Mouse (Mus musculus) thymus, postnatal 36 days (tissue): ENCODE results near the gene Epha2.

Source experiments
- DNase-seq, 2 experiments: peaks; one replicate each; pipeline ENCODE4 v3.0.0; 2022; ENCODE audit warnings: mixed read lengths in 2 of 2

Epha2 gene

GRCm38 (mm10) chr4:141334695-141335094 is 33.7 kb downstream of the Epha2 start:
- no peak for DNase-seq

DNA sequence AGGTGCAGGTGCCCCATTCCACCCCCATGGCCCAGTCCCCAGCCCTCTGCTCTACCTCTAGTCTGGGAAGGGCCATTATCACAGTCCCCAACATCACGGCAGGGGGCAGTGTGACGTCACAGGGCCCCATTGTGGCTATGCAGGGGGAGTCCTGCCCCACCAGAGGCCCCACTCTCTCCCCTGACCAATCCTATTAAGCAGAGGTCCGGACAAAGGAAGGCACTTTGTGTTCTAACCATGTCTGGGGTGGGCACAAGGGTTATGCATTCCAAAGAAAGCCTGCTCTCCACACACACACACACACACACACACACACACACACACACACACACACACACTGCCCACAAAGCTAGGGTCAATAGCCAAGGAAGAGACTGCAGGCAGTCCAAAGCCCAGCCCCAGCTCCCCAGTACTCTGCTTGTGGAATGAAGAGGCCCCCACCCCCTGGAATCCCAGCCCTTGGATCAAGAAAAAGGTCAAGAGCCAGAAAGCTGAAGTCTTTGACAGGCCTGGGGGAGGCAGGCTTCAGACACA is 34.3 kb downstream of the Epha2 start:
- no peak for DNase-seq

- no peak for DNase-seq
These were observed 35.2 kb downstream of the Epha2 start for GRCm38 (mm10) chr4:141336196-141336595.

DNA sequence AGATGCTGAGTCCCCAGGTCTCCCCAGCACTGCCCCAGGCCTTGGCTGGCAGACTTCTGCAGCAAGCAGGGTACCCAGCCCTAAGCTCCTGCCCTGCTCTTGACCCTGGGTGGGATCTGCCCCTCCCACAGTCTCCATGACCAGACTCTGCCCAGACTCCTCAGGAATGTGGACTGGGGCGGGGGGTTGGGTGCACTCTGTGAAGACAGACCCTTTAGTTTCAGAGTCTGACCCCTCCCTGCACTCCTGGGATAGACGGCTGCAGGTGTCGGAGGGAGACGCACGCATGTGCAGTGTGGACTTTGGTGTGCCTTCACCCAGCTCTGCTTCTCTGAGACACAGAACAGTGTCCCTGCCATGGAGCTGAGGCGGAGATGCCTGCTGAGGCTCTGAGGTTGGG is 36.9 kb downstream of the Epha2 start:
- no peak for DNase-seq

DNA sequence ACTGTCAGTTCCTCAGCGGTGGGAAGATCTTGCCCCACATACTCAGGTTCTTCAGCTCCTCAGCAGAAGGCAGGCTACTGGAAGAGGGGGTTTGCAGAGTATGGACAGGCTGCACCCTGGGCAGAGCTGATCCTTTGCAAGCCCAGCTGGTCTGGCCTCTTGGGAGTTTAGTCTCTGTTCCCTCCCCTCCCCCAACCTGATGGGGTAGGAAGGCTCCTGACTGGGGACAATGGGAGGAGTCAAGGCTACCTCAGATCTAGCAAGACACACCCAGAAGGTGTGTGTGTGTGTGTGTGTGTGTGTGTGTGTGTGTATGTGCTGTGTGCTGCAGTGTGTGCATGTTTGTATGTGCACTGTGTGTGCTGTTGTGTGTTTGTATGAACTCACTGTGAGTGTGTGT is 37.8 kb downstream of the Epha2 start:
- no peak for DNase-seq

- no peak for DNase-seq
These were observed 40.4 kb downstream of the Epha2 start for GRCm38 (mm10) chr4:141341477-141341876.

DNA sequence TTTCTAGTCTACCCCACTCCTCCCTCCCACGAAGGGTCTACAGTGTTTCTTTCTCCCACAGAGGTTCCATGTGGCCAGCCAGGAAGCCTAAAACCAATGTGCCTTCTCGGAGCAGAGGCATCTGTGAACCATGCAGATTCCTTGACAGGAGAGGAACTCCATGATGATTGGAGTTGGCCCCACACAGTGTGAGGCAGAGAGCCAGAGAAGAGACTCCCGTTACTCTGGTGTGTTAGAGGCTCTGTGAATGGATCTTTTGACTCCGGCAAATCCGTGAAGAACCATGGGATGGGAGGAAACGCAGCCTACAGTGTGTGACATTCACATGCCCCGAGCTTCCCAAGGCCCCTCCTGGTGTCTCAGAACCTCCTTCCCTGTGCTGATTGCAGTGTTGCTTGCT is 42.5 kb downstream of the Epha2 start:
- DNase-seq = no peak

- no peak for DNase-seq
These were observed 44.2 kb downstream of the Epha2 start for GRCm38 (mm10) chr4:141345219-141345618.

DNA sequence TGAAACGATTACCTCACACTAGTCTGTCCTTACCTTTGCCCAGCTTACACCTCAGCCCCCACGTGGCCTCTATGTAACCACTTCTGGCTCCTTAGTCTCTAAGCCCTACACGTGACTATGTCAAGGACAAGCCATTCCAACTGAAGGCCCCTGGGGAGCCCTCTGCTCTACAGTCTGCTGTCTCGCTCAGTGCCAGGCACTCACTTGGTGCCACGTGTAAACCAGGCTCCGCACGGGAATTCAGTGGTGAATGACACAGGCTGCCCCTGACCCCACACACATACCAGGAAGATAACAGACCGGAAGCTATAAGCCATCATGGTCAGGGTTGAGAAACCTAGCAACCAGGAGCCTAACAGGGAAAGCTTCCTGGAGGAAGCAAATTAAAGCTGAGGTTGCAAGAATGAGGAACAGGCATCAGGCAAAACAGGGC is 46.3 kb downstream of the Epha2 start:
- DNase-seq = no peak

- no peak for DNase-seq
These were observed 47.6 kb downstream of the Epha2 start for GRCm38 (mm10) chr4:141348616-141349015.

DNA sequence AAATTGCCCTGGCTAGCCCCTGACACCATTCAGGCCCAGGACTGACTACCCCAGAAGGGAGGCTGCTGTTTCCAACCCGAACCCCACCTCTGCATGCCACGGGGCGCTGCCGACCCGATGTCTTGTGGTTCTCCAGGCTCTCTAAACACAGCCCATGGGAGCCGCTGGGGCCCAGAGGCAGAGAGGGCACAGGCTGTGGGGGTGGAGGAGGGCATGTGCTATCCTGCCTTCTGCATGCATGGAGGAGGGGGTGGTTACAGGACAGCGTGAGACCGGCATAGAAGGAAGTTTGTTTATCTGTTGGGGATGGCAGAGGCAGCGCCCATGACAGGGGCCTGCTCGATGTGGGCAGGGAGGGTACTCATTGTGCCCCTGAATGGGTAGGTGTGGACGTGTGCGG is 49.0 kb downstream of the Epha2 start:
- DNase-seq = no peak

GRCm38 (mm10) chr4:141351972-141352371 is 50.9 kb downstream of the Epha2 start:
- no peak for DNase-seq

DNA sequence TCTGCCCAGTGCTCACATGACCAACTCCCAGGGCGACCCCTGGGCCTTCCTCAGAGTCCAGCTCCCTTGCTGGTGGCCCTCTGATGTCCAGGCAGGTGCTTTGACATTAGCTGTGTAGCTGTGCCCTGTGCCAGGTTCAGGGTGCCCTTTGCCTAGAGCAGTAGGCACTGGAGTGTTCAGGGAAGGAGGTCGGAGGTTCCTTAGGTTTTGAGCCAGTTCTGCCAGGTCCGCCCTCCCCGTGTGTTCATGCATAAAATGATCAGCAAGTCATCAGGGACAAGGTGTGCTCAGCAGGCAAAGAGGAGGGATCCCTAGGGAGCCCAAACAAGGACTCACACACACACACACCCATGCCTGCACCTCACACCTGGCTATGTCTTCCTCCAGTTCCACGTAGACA is 51.9 kb downstream of the Epha2 start:
- no peak for DNase-seq

DNA sequence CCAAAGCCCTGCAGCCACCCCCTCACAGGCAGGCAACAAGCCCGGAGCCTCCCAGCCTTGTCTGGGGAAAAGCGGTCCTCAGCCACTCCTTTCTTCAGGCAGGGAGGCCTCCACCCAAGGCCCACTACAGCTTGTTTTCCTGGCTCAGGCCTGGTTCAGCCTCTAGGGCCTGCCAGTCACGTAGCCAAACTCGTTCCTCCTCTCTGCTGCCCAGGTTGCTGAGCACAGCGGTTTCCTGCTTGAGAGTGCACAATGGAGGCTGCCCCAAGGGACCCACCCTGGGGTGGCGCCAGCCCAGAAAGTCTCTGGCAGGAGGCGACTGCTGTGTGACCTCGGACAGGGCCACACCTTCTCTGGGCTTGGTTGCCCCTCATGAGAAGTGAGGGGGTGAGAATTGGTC is 52.8 kb downstream of the Epha2 start:
- no peak for DNase-seq

DNA sequence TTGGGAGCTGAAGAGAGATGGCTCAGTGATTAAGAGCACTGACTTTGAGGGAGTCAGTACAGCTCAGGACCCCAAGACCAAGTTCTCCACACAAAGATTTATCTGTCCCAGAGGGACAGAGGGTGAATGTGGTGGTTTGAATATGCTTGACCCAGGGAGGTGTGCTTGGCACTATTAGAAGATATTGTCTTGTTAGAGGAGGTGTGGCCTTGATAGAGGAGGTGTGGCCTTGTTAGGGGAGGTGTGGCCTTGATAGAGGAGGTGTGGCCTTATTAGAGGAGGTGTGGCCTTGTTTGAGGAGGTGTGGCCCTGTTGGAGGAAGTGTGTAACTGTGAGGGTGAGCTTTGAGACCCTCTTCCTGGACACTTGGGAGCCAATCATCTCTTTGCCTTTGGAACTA is 56.8 kb downstream of the Epha2 start:
- no peak for DNase-seq

DNA sequence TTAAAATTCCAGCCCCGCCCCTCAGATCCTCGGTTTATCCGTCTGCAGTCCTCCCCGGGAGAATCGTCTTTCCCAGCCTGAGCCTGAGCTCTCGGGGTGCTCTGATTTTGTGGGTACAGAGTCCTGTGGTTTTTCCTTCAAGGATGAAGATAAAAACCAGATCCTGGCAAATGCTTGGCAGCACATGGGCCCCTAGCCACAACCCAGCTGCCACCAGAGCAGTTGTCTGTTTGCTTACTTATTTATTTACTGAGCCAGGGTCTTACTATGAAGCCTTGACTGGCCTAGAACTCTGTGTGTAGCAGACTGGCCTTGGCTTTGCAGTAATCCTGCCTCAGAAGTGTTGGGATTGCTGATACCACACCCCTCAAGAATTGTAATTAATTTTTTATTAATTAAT is 58.2 kb downstream of the Epha2 start:
- no peak for DNase-seq

- DNase-seq = no peak
These were observed 59.8 kb downstream of the Epha2 start for GRCm38 (mm10) chr4:141360846-141361245.

DNA sequence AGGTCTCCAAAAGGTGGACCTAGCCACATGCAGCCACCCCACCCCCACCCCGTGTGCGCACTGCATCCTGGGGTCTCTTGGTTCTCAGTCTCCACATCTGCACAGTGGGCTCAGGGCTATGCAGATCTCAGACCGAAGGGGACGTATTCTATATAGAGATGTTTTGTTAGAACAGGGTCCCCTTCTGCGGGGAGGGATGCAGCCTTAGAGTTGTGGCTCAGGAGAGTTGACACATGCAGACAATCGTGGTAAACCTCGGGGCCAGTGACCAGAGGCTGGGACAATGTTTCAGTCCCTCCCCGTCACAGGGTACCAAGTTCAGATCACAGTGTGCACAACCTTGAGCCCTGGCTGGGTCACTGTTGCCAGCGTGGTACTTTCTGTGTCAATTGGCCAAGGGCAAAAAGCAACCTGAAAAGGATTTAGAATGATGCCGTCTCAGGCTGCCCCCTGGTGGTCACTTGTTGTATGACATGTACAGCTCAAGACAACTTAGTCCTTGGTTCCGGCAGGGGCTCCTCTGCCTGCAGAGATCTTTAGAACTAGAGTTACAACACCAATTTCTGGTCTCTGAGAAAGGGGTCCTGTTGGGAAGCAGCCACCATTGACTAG is 62.0 kb downstream of the Epha2 start:
- peak; percentile 42 to 63 for DNase-seq

GRCm38 (mm10) chr4:141365126-141365525 is 64.1 kb downstream of the Epha2 start:
- no peak for DNase-seq

DNA sequence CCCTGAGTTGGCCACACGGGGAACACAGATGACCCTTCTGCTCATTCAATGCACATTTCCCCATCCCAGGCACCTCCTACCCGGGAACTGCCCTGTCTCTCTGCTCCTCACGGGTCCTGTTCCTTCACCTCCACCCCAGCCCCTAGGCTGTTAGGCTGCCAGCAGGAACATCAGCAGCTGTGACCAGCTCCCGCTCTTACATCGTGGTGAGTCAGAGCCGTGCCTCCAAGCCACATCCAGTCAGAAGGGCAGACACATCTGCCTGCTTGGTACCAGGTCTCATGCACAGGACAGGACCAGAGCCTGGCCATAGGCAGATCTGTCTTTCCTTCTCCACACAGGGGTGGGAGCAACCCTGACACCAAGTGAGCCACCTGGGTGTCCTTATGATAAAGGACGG is 64.8 kb downstream of the Epha2 start:
- no peak for DNase-seq

- peak; percentile 12 to 25 for DNase-seq
These were observed 67.2 kb downstream of the Epha2 start, which contains the start of gene Fam131c for GRCm38 (mm10) chr4:141367997-141368791. Fam131c (plus strand) TSS chr4:141368220.

GRCm38 (mm10) chr4:141372426-141372825 is 71.4 kb downstream of the Epha2 start:
- no peak for DNase-seq
